Mouse (Mus musculus): ENCODE measurements around the gene Gabrb1. TPM values are rescaled to one million over a fixed set of nuclear protein-coding genes. Genes with fewer than 3 reads are reported as not detected.

The Gabrb1 gene
- total RNA-seq (2023) = not detected

GRCm38 (mm10) chr5:71657482-71658114 lies at the start of gene Gabrb1:
Gabrb1 (plus strand) TSS chr5:71658113.

DNA sequence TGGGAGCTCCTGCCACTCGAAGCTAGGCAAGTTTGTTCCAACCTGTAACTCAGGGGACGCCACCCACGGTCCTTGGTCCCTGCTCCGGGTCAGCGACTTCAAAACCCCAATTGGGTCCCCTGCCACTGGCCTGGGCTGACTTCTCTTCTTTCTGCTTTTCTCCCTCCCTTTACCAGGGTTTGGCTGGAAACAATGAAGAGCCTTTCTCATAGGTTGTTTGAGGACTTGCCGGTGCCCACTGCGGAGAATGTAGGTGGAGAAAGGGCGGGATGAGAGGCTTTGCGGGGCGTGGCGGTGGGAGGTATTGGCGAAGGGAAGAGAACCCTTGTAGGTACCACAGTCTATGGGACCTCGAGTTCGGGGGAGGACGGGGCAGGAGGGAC lies 193 bp downstream of the Gabrb1 start, which contains the start of gene Gabra4:
Gene Gabra4, minus strand, starts transcription at position 194 of the 383 bp plus-strand sequence.

GRCm38 (mm10) chr5:72167594-72168284 lies 509.8 kb downstream of the Gabrb1 start, which contains the start of gene Commd8:
Commd8 (minus strand) TSS chr5:72168189.

Other genes with a start within 250 kb of the Gabrb1 start
- gene Cox7b2, start 109.9 kb upstream of the Gabrb1 start, total RNA-seq (2023) = not detected
- gene Gabra4, start 195 bp downstream of the Gabrb1 start, total RNA-seq (2023) = not detected